Mouse (Mus musculus) hindbrain, postnatal 0 days (tissue): ENCODE measurements around the gene Farsa. TPM values are rescaled to one million over a fixed set of nuclear protein-coding genes. Genes with fewer than 3 reads are reported as not detected.

Experiments used
- ATAC-seq: fragments of 200-750 bp; cut with Nextera tagmentation; 2 replicates; pipeline ENCODE4 v1.8.0; 2017; ENCODE audit warnings: mild to moderate bottlenecking, moderate TSS enrichment, moderate library complexity
- DNase-seq: peaks from one replicate; pipeline ENCODE4 v3.0.0-alpha.2; 2015; ENCODE audit warnings: low spot score
- H3K27ac ChIP-seq: fragments of 300-500 bp; sonication (generic); 2 replicates; pipeline ENCODE4 v1.5.1; 2014; ENCODE audit warnings: mild to moderate bottlenecking
- H3K27me3 ChIP-seq: fragments of 300-500 bp; sonication (generic); 2 replicates; pipeline ENCODE4 v1.6.1; 2014; ENCODE audit warnings: low read length, mixed read lengths; ENCODE audit not compliant: insufficient read depth
- H3K36me3 ChIP-seq: fragments of 300-500 bp; sonication (generic); 2 replicates; pipeline ENCODE4 v1.6.1; 2014; ENCODE audit warnings: low read length, mixed read lengths; ENCODE audit not compliant: insufficient read depth
- H3K4me1 ChIP-seq: fragments of 300-500 bp; sonication (generic); 2 replicates; pipeline ENCODE4 v1.6.1; 2014; ENCODE audit warnings: antibody characterized with exemption, low read length, mixed read lengths; ENCODE audit not compliant: insufficient read depth
- H3K4me2 ChIP-seq: fragments of 300-500 bp; sonication (generic); 2 replicates; pipeline ENCODE4 v1.6.1; 2014; ENCODE audit warnings: low read depth, mild to moderate bottlenecking, low read length, moderate library complexity, mixed read lengths
- H3K4me3 ChIP-seq: fragments of 300-500 bp; sonication (generic); 2 replicates; pipeline ENCODE4 v1.5.1; 2014; ENCODE audit warnings: low read length
- H3K9ac ChIP-seq: fragments of 300-500 bp; sonication (generic); replicated peaks from 2 replicates; pipeline ENCODE4 v1.6.1; 2014; ENCODE audit warnings: mild to moderate bottlenecking, low read length, moderate library complexity, mixed read lengths
- H3K9me3 ChIP-seq: fragments of 300-500 bp; sonication (generic); 2 replicates; pipeline ENCODE4 v1.6.1; 2016; ENCODE audit warnings: low read length, mixed read lengths
- CTCF ChIP-seq: IDR thresholded peaks from 2 replicates; pipeline ENCODE4 v1.5.1; 2016; ENCODE audit warnings: antibody characterized with exemption, control low read depth, low read depth
- WGBS: fragments of 180-500 bp; shearing (Covaris S2); extraction: QIAGEN DNeasy Blood & Tissue Kit; methylation state at CpG from one replicate; pipeline ENCODE4 v1.1.7; 2014; 5-methylcytosine and 5-hydroxymethylcytosine counted together
- microRNA-seq, 2 experiments: library from miRNA; unstranded; fragments of <30 nt; microRNA quantifications; one replicate each; pipeline ENCODE4; 2016
- polyA plus RNA-seq: library from polyadenylated mRNA; unstranded; fragments of >200 nt; fragmentation: Nextera tagmentation; extraction: Ambion mirVana; gene quantifications from 2 replicates; pipeline ENCODE4 v1.2.1, GENCODE M21; 2015
- total RNA-seq: library from RNA; depleted of rRNA; stranded (reverse); fragments of >200 nt; gene quantifications from 2 replicates; pipeline ENCODE4 v1.2.3, GENCODE M21; 2014; rRNA removed

The Farsa gene
- total and polyA plus RNA-seq, 2 experiments from 2014 or later: 86.1 to 89.8 TPM

DNA sequence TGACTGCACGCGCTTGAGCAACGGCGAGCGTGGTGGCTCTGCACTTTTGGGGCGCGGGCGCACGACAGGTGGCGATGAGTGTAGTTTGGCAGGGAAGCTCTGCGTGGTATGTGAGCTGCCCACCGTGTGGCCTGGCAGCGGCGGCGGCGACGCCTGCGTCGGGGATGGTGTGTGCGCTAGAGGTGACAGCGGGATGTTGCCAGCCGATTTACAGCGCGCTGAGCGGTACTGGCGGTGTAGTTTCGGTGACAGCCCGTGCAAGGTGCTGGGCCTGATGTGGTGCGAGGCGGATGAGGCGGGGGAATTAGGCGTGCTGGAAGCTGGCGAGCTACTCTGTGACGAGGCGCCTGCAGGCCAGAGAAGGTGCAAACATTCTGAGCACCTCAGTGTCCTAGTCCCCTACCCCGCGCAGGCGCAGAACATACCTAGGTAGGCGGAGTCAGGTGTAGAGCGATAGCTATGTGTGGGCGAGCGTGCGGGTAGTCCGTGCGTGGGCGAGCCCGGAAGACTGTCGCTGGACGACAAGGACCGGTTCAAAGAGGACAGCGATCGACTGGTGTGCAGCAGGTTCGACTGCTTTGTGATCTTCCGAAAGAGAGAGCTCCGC lies 56.2 kb downstream of the Farsa start:
- Histone ChIP-seq H3K4me1 (no peaks in the 10 kb centered on the region), H3K27ac (no peak overlapping the region), H3K9me3 (no peaks in the 10 kb centered on the region), H3K27me3 (no peaks in the 10 kb centered on the region), H3K4me3 (peak overlapping the region; percentile 19; the same call in 1 of the 2 replicates), H3K4me2 (peak overlapping the region; percentile 51), H3K36me3 (peaks cover 44% of the 10 kb centered on the region), H3K9ac (no peak overlapping the region)
- no peak for TF ChIP-seq CTCF
- DNase-seq (peak; percentile 61), ATAC-seq (0 out of 2 replicates have a peak, but pooled peaks have one; percentile 3)
- 8% methylated on average over 55 of the region's 55 CpGs for WGBS

DNA sequence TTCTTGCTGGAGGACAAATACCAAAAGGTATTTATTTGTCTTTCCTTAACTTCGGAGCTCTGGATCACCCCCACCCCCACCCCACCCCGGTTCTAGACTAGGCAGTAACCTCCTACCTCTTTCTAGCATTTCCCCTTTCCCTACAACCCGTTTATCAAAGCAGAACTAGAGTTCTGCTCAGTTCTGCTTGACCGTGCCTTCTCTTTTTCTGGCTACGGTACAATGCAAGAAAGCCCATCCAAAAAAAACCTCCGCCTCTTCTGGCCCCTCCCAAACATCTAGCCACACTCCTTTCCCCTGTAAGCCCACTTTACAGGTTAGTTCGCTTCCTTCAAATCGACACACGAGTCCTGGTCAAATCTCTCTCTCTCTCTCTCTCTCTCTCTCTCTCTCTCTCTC lies 56.7 kb downstream of the Farsa start:
- Histone ChIP-seq H3K4me3 (peak overlapping the region; percentile 19; the same call in 1 of the 2 replicates), H3K36me3 (peaks cover 48% of the 10 kb centered on the region), H3K9me3 (no peaks in the 10 kb centered on the region), H3K4me1 (no peaks in the 10 kb centered on the region), H3K27me3 (no peaks in the 10 kb centered on the region), H3K27ac (no peak overlapping the region), H3K4me2 (peak overlapping the region; percentile 51), H3K9ac (no peak overlapping the region)
- ATAC-seq (no peak), DNase-seq (no peak)
- no peak for TF ChIP-seq CTCF
- 22% methylated on average over 9 of the region's 9 CpGs for WGBS

DNA sequence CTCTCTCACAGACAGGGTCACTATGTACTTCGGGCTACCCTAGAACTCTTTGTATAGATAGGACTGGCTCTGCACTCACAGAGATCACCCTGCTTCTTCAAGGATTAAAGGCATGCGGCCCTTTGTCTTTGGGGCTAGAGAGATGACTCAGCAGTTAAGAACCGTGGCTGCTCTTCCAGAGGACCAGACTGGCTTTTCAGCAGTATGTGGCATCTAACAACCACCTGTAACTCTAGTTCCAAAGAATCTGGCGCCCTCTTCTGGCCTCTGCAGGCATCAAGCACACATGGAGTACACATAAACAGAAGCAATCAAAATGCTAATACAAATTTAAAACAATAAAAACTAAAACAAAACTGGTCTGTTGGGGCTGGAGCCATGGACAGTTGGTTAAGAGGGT lies 57.2 kb downstream of the Farsa start:
- H3K4me3 ChIP-seq: no peak overlapping the region
- DNase-seq (peak; percentile 77), ATAC-seq (no peak)
- WGBS: 36% methylated on average over 4 of the region's 4 CpGs
- no peak overlapping the region for H3K4me2 ChIP-seq
- H3K4me1 ChIP-seq: no peaks in the 10 kb centered on the region
- TF ChIP-seq CTCF: peak; percentile 58
- H3K36me3 ChIP-seq: peaks cover 52% of the 10 kb centered on the region
- H3K9me3 ChIP-seq: no peaks in the 10 kb centered on the region
- H3K27ac ChIP-seq: no peak overlapping the region
- no peak overlapping the region for H3K9ac ChIP-seq
- no peaks in the 10 kb centered on the region for H3K27me3 ChIP-seq

DNA sequence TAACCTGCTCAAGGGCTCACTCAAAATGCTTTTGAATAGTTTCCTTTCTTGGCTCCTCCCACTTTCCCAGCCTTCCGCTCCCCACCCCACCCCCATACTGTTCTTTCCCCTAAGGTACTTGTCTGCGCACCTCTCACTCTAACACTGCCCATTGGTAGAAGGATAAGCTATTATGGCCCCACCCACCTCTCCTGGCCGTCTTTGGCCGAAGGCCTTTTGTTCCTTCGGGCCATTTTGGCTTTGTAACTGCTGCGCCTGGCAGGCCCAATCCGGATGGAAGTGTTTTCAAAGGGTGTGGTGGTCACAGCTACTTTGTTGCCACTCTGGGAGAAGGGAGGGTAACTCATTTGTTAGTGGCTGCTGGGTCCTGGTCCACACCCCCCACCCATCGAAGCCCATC lies 58.5 kb downstream of the Farsa start:
- Histone ChIP-seq H3K27me3 (no peaks in the 10 kb centered on the region), H3K36me3 (peaks cover 61% of the 10 kb centered on the region), H3K4me1 (no peaks in the 10 kb centered on the region), H3K4me2 (no peak overlapping the region), H3K9ac (no peak overlapping the region), H3K27ac (no peak overlapping the region), H3K4me3 (no peak overlapping the region), H3K9me3 (no peaks in the 10 kb centered on the region)
- ATAC-seq (no peak), DNase-seq (no peak)
- 93% methylated on average over 8 of the region's 8 CpGs for WGBS
- TF ChIP-seq CTCF: no peak

DNA sequence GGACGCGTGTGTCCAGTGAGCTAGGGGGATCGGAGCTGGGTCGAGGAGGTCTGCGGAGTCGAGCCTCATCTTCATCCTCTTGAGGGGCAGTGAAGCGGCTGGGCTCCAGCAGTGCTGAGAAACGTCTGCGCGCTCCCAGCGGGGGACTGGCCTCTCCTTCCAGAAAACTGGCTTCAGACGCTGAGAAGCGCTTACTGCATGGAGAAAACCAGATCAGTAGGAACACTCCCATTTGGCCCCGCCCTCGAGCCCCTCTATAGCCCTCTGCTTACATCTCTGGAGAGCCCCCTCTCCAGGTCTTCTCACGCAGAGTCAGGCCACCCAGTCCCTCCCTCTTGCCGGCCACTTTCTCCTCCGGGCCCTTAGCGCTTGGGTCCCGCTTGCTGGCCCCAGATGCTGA lies 61.0 kb downstream of the Farsa start:
- Histone ChIP-seq H3K9me3 (no peaks in the 10 kb centered on the region), H3K9ac (no peak overlapping the region), H3K27ac (no peak overlapping the region), H3K4me3 (no peak overlapping the region), H3K4me2 (no peak overlapping the region), H3K4me1 (no peaks in the 10 kb centered on the region), H3K36me3 (peaks cover 69% of the 10 kb centered on the region), H3K27me3 (no peaks in the 10 kb centered on the region)
- 33% methylated on average over 20 of the region's 20 CpGs for WGBS
- DNase-seq: no peak
- no peak for TF ChIP-seq CTCF
- ATAC-seq: no peak

DNA sequence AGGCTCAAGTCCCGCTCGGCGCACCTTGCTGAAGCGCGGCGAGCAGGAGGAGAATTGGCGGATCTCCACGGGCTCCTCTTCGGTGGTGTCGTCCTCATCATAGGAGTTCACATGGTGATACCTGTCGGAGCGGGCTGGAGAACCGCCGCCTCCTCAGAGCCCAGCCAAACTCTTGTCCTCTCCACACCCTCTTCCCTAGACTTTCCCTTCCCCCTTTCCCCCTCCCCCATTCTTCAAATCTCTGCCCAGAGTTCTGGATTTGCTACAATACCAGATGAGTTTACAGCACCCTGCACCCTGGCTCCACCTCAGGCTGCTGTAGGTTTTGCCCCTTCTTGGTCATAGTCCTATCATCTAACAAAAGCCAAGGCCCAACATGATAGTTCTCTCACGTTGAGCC lies 61.9 kb downstream of the Farsa start:
- TF ChIP-seq CTCF: no peak
- DNase-seq (no peak), ATAC-seq (no peak)
- Histone ChIP-seq H3K9me3 (no peaks in the 10 kb centered on the region), H3K4me3 (no peak overlapping the region), H3K9ac (no peak overlapping the region), H3K4me1 (no peaks in the 10 kb centered on the region), H3K27ac (no peak overlapping the region), H3K36me3 (peaks cover 64% of the 10 kb centered on the region), H3K4me2 (no peak overlapping the region), H3K27me3 (no peaks in the 10 kb centered on the region)
- WGBS: 90% methylated on average over 15 of the region's 15 CpGs

Small RNAs within 50 kb of the gene (microRNA-seq; reads per million reads assigned to microRNA genes)
- gene Mir7069: 0.88 to 1.1 reads per million in 2 experiments

Other genes with a start within 250 kb of the Farsa start
Only the 30 nearest of the 31 such genes appear.
- gene Ier2, start 194.1 kb upstream of the Farsa start, total RNA-seq: 12.5 and 13.3 TPM in 2 replicates
- 20.9 TPM in 2 replicates for gene Ier2, start 194.1 kb upstream of the Farsa start, polyA plus RNA-seq
- 69.5 and 93.3 TPM in 2 replicates for gene Trmt1, start 170.7 kb upstream of the Farsa start, total RNA-seq
- 71.2 and 79.2 TPM in 2 replicates for gene Trmt1, start 170.7 kb upstream of the Farsa start, polyA plus RNA-seq
- 110 and 129 TPM in 2 replicates for gene Nacc1, start 169.1 kb upstream of the Farsa start, total RNA-seq
- 13.8 and 14.9 TPM in 2 replicates for gene Nacc1, start 169.1 kb upstream of the Farsa start, polyA plus RNA-seq
- 1.7 and 7.8 TPM in 2 replicates for gene Lyl1, start 155.5 kb upstream of the Farsa start, total RNA-seq
- gene Lyl1, start 155.5 kb upstream of the Farsa start, polyA plus RNA-seq: 2.0 and 2.3 TPM in 2 replicates
- gene G430095P16Rik, start 134.0 kb upstream of the Farsa start, total RNA-seq: 1.2 TPM in 1 of 2 replicates, not detected in the other
- gene G430095P16Rik, start 134.0 kb upstream of the Farsa start, polyA plus RNA-seq: 1.1 and 1.7 TPM in 2 replicates
- gene Nfix, start 56.6 kb upstream of the Farsa start, total RNA-seq: 90.4 and 92.5 TPM in 2 replicates
- gene Nfix, start 56.6 kb upstream of the Farsa start, polyA plus RNA-seq: 123 and 126 TPM in 2 replicates
- gene Dand5, start 34.2 kb upstream of the Farsa start, total RNA-seq: 6.6 and 7.2 TPM in 2 replicates
- 12.3 and 12.5 TPM in 2 replicates for gene Dand5, start 34.2 kb upstream of the Farsa start, polyA plus RNA-seq
- gene Gadd45gip1, start 25.5 kb upstream of the Farsa start, total RNA-seq: 33.0 and 34.1 TPM in 2 replicates
- 43.4 and 45.3 TPM in 2 replicates for gene Gadd45gip1, start 25.5 kb upstream of the Farsa start, polyA plus RNA-seq
- gene Rad23a, start 16.3 kb upstream of the Farsa start, total RNA-seq: 62.5 and 68.1 TPM in 2 replicates
- 90.6 and 98.0 TPM in 2 replicates for gene Rad23a, start 16.3 kb upstream of the Farsa start, polyA plus RNA-seq
- 350 and 359 TPM in 2 replicates for gene Calr, start 10.1 kb upstream of the Farsa start, total RNA-seq
- 418 and 457 TPM in 2 replicates for gene Calr, start 10.1 kb upstream of the Farsa start, polyA plus RNA-seq
- 11.8 and 14.0 TPM in 2 replicates for gene Syce2, start 15.1 kb downstream of the Farsa start, total RNA-seq
- 62.1 and 64.4 TPM in 2 replicates for gene Syce2, start 15.1 kb downstream of the Farsa start, polyA plus RNA-seq
- 24.9 and 37.8 TPM in 2 replicates for gene Gcdh, start 36.9 kb downstream of the Farsa start, total RNA-seq
- gene Gcdh, start 36.9 kb downstream of the Farsa start, polyA plus RNA-seq: 36.5 and 41.3 TPM in 2 replicates
- gene Klf1, start 44.9 kb downstream of the Farsa start, total RNA-seq: 1.2 TPM in 1 of 2 replicates, not detected in the other
- 0.34 and 0.98 TPM in 2 replicates for gene Klf1, start 44.9 kb downstream of the Farsa start, polyA plus RNA-seq
- 15.0 and 24.5 TPM in 2 replicates for gene Dnase2a, start 51.6 kb downstream of the Farsa start, total RNA-seq
- gene Dnase2a, start 51.6 kb downstream of the Farsa start, polyA plus RNA-seq: 8.6 and 8.8 TPM in 2 replicates
- gene Mast1, start 80.4 kb downstream of the Farsa start, total RNA-seq: 70.9 and 83.0 TPM in 2 replicates
- gene Mast1, start 80.4 kb downstream of the Farsa start, polyA plus RNA-seq: 61.9 and 69.5 TPM in 2 replicates
- 5.8 and 11.6 TPM in 2 replicates for gene Rtbdn, start 90.0 kb downstream of the Farsa start, total RNA-seq
- 3.5 and 4.1 TPM in 2 replicates for gene Rtbdn, start 90.0 kb downstream of the Farsa start, polyA plus RNA-seq
- gene Gm49661, start 112.4 kb downstream of the Farsa start, total RNA-seq: not detected in 2 replicates
- not detected in 2 replicates for gene Gm49661, start 112.4 kb downstream of the Farsa start, polyA plus RNA-seq
- gene Prdx2, start 112.6 kb downstream of the Farsa start, total RNA-seq: 688 and 763 TPM in 2 replicates
- gene Prdx2, start 112.6 kb downstream of the Farsa start, polyA plus RNA-seq: 925 and 937 TPM in 2 replicates
- gene Rnaseh2a, start 112.8 kb downstream of the Farsa start, total RNA-seq: 37.3 and 45.9 TPM in 2 replicates
- gene Rnaseh2a, start 112.8 kb downstream of the Farsa start, polyA plus RNA-seq: 59.0 and 59.7 TPM in 2 replicates
- 16.9 and 17.8 TPM in 2 replicates for gene Junb, start 121.7 kb downstream of the Farsa start, total RNA-seq
- 6.3 and 7.9 TPM in 2 replicates for gene Junb, start 121.7 kb downstream of the Farsa start, polyA plus RNA-seq
- 18.9 and 19.0 TPM in 2 replicates for gene Hook2, start 133.6 kb downstream of the Farsa start, total RNA-seq
- gene Hook2, start 133.6 kb downstream of the Farsa start, polyA plus RNA-seq: 29.7 and 33.4 TPM in 2 replicates
- gene Best2, start 157.5 kb downstream of the Farsa start, total RNA-seq: not detected in 2 replicates
- 0.09 and 0.26 TPM in 2 replicates for gene Best2, start 157.5 kb downstream of the Farsa start, polyA plus RNA-seq
- 165 and 172 TPM in 2 replicates for gene Asna1, start 168.3 kb downstream of the Farsa start, total RNA-seq
- 149 and 150 TPM in 2 replicates for gene Asna1, start 168.3 kb downstream of the Farsa start, polyA plus RNA-seq
- gene Trir, start 169.8 kb downstream of the Farsa start, total RNA-seq: 220 and 238 TPM in 2 replicates
- 146 and 152 TPM in 2 replicates for gene Trir, start 169.8 kb downstream of the Farsa start, polyA plus RNA-seq
- gene Tnpo2, start 179.9 kb downstream of the Farsa start, total RNA-seq: 174 and 183 TPM in 2 replicates
- 48.1 and 49.1 TPM in 2 replicates for gene Tnpo2, start 179.9 kb downstream of the Farsa start, polyA plus RNA-seq
- 104 and 114 TPM in 2 replicates for gene Fbxw9, start 203.1 kb downstream of the Farsa start, total RNA-seq
- gene Fbxw9, start 203.1 kb downstream of the Farsa start, polyA plus RNA-seq: 78.9 and 82.2 TPM in 2 replicates
- gene Gm5741, start 211.0 kb downstream of the Farsa start, total RNA-seq: not detected in 2 replicates
- gene Gm5741, start 211.0 kb downstream of the Farsa start, polyA plus RNA-seq: 0.71 and 0.76 TPM in 2 replicates
- gene Dhps, start 214.8 kb downstream of the Farsa start, total RNA-seq: 77.5 and 103 TPM in 2 replicates
- 118 and 123 TPM in 2 replicates for gene Dhps, start 214.8 kb downstream of the Farsa start, polyA plus RNA-seq
- gene Wdr83os, start 223.8 kb downstream of the Farsa start, total RNA-seq: 109 and 123 TPM in 2 replicates
- gene Wdr83os, start 223.8 kb downstream of the Farsa start, polyA plus RNA-seq: 129 and 131 TPM in 2 replicates
- 21.4 TPM in 2 replicates for gene Wdr83, start 224.3 kb downstream of the Farsa start, total RNA-seq
- gene Wdr83, start 224.3 kb downstream of the Farsa start, polyA plus RNA-seq: 38.6 and 38.9 TPM in 2 replicates